Mouse (Mus musculus) forelimb bud, embryonic 11.5 days (tissue): ENCODE measurements at regions not wholly inside any gene's neighbourhood (a gene's known extent, or its start where the extent isn't known, plus 50 kb on each side); places are given as distances from the start of the nearest gene placed in this dataset.
"Not testable (repeated sequence)": the region's sequence is repeated elsewhere in the genome, so short reads cannot be mapped to it uniquely, and the experiment has no call there.

Source experiments
- DNase-seq: peaks from one replicate; pipeline ENCODE4 v3.0.0-alpha.2; 2012; ENCODE audit warnings: low read depth, low spot score

DNA sequence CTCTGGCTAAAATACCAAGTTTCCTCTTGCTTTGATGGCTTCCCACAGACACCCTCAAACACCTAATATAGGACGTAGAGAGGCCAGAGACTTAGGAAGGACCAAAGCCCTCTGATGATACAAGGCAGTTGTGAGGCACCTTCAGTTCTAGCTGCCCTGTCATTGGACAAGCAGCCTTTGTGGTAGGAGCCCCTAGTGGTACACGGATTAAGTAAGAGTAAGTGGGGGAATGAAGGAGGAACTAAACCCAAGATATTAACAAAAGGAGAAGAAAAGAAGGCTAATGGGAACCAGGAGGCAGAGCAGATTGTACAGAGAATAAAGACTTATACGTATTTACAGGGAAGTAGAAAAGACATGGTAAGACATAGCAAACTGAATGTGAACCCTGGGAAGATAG, 352.3 kb upstream of the Tmco5 start:
- not testable (repeated sequence) for DNase-seq

GRCm38 (mm10) chr2:116536453-116536852, 342.0 kb upstream of the Tmco5 start:
- no peak for DNase-seq

DNA sequence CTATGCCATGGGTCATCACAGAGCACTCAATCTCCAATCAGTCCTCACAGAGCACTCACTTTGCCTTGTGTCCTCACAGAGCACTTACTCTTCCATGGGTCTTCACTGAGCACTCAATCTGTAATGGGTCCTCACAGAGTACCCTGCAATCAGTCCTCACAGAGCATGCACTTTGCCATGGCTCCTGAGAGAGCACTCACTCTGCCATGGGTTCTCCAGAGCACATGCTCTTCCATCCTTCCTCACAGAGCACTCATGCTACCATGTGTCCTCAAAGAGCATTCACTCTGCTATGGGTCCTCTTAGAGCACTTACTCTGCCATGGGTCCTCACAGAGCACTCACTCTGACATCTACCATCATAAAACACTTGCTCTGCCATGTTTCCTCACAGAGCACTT, 319.1 kb upstream of the Tmco5 start:
- DNase-seq: no peak

DNA sequence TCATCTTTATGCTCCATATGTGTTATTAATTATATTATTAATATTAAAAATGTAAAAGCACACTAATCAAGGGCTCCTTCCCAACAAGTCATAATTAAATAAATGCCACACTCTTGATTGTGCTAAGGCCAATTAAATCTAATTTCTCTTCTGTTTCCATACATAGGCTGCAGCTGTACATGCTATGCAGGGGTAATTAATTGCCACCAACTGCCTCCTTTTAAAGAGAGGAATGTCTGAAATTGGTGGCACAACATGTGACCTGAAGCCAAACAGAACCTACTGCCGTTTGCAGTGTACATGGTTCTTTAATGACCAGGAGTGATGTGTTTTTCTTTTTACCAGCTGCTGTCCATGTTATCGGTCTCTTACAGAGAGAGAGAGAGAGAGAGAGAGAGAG, 294.5 kb upstream of the Tmco5 start:
- DNase-seq: peak; percentile 26

DNA sequence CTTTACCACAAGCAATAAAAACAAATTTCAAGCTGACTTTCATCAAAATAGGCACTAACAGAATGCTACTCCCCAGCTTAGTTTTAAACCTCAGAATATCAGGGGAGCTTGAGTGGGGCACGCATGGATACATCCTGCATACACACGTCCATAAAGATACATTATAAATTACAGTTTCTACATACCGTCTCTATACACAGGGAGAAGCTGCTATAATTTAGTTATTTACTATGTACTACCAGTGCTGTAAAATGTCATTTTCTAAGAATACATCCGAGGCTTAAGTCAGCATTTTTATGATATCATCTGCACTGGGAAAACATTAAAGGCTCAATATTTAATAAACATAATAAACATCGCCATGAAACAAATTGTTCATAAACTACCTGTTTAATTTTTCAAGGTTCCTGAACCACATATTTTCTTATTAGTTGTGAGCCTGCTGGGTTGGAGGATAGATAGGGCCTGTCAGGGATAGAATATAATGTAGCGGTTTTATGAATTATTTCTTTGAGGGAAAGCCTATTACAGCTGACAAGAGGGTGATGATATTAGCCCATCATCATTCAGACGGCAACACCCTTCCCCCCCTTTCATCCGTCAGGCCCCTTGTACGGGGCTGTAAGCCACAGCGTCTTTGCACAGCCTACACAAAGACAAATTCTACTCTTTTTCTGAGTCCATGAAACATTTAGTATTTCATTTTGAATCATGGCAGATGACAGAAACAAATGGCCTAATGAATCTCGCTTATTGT, 292.1 kb upstream of the Tmco5 start:
- no peak for DNase-seq

- no peak for DNase-seq
Measured at GRCm38 (mm10) chr2:116605869-116606268, 272.6 kb upstream of the Tmco5 start.

DNA sequence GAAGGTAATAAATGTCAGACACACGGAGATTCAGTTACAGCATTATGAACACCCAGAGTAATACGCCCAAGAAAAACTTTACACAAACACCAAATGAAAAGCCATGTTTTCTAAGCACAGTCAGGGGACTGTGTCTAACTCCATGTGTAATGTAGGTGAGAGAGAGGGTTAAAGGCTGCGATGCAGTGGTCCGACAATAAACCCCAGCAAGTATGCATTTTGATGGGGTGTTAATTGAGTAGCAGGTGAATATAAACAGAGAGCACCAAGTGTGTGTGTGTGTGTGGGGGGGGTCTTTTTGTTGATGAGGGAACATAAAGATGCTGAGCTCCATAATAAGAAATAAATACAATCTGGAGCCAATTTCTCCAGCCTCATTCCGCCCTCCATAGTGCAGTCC, 238.6 kb upstream of the Tmco5 start:
- DNase-seq: peak; percentile 86

GRCm38 (mm10) chr2:116652106-116652505, 226.4 kb upstream of the Tmco5 start:
- DNase-seq: no peak

- DNase-seq: no peak
Measured at GRCm38 (mm10) chr2:116685756-116686155, 192.7 kb upstream of the Tmco5 start.

- DNase-seq: no peak
Measured at GRCm38 (mm10) chr2:116697542-116697941, 180.9 kb upstream of the Tmco5 start.

- no peak for DNase-seq
Measured at GRCm38 (mm10) chr2:116704705-116705104, 173.8 kb upstream of the Tmco5 start.

DNA sequence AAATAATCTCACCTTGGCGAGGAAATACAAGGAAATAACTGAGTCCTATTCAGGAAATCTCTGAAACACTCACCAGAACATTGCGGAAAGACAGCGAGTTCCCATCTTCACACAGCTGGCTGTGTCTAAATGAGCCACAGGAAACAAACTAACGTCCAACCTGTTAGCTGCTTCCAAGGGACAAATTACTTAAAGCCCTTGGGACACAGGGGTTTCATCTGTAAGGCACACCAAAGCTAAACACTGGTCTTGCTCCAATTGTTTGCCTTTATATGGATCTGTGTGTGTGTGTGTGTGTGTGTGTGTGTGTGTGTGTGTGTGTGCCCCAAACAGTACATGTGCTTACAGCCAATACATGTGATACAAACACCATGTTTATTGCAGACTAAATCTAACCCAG, 168.9 kb upstream of the Tmco5 start:
- no peak for DNase-seq

GRCm38 (mm10) chr2:116716529-116717201, 161.8 kb upstream of the Tmco5 start:
- DNase-seq: no peak

DNA sequence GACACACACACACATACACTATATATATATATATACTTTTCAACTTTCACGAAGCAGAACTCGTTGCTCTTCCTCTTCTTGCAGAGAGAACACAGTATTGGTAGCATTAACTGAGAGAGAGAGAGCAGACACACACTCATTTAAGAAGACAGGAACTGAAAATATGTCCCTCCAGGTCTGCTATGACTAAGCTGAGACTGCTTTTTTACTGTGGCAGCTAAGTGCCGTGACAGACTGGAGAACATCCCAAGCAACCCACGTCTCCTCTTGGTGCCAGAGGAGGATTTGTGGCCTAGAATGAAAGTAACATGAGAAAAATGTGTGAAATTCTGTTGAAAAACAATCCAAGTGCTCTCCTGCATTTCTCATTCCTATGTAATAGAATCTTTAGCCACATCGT, 159.9 kb upstream of the Tmco5 start:
- DNase-seq: no peak

GRCm38 (mm10) chr2:116727591-116727990, 150.9 kb upstream of the Tmco5 start:
- no peak for DNase-seq

DNA sequence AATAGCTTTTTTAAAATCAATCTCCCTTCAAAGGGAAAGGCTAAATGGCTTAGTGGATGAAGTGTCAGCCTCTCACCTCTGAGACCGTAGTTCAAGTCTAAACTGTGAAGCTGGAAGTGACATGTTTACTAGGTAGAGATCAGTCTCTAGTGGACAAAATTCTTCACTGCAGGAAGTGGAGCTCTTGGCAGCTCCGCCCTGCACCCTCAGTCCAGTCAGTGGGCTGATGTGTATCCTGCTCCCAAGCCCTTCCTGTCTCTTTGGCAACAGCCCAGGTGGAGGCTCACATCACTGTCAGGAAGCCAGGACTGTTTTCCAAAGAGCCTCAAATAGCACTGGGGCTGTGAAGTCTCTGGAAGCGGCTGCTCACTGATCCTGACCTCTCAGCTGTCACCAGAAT, 142.8 kb upstream of the Tmco5 start:
- DNase-seq: peak; percentile 23

DNA sequence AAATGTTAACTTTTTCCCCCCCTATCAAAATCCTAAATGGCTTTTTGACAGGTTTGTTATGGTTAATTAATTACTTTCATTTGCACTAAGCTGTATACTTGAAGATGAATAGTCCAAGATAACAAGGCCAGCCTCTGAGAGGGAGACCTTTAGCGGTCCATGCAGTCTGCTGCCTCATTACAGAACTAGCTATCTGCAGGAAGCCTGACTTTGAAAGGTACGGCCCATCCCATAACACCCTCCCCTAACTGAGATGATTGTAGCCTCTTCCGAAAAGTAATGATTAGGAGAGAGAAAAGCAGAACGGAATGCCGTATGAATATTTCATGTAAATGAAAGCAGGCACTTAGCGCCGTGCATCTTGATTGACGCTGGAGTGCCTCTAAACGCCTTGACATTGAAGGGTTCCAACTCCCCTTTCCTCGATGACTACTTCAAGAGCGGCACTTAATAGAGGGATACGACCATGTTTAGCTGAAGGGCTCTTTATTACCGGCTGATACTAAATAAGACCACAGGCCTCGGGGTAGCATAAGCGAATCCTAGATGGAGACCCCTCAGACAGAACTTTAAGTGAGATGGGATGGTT, 109.9 kb upstream of the Tmco5 start:
- no peak for DNase-seq

GRCm38 (mm10) chr2:116769186-116769585, 109.3 kb upstream of the Tmco5 start:
- no peak for DNase-seq

- DNase-seq: no peak
Measured at GRCm38 (mm10) chr2:116772569-116772968, 105.9 kb upstream of the Tmco5 start.

- DNase-seq: no peak
Measured at GRCm38 (mm10) chr2:116800141-116800540, 78.3 kb upstream of the Tmco5 start.

DNA sequence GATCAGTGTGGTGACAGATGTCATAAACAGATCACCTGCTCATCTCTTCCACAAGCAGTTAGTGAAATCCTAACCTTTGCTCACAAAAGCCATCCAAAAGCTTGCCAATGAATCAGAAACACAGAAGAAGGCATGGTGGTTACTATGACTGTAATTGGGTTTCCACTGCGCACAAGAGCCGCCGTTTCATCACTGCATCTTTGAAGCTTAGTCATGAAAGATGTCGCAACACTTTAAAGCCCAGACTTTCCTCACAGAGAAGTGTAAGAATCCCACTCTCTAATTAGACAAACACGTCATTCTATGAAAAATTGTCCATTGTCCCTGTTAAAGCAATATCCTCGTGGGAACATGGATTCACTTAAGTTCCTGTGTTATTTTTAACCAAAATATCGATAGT, 76.9 kb upstream of the Tmco5 start:
- DNase-seq: no peak

GRCm38 (mm10) chr2:116807207-116807606, 71.3 kb upstream of the Tmco5 start:
- DNase-seq: no peak

- DNase-seq: no peak
Measured at GRCm38 (mm10) chr2:116807636-116808035, 70.9 kb upstream of the Tmco5 start.
